Mouse (Mus musculus) intestine, postnatal 0 days (tissue): ENCODE measurements around the gene Gm17622. TPM values are rescaled to one million over a fixed set of nuclear protein-coding genes. Genes with fewer than 3 reads are reported as not detected.

ENCODE experiments used
- ATAC-seq: fragments of 200-750 bp; cut with Nextera tagmentation; 2 replicates; pipeline ENCODE4 v1.8.0; 2017; ENCODE audit warnings: mild to moderate bottlenecking, moderate TSS enrichment, moderate library complexity
- H3K27ac ChIP-seq: fragments of 300-500 bp; sonication (generic); 2 replicates; pipeline ENCODE4 v1.5.1; 2014; ENCODE audit warnings: mild to moderate bottlenecking, low read depth, low read length, moderate library complexity
- H3K27me3 ChIP-seq: fragments of 300-500 bp; sonication (generic); replicated peaks from 2 replicates; pipeline ENCODE4 v1.6.1; 2014; ENCODE audit warnings: low read length, mixed read lengths; ENCODE audit not compliant: control insufficient read depth, insufficient read depth
- H3K36me3 ChIP-seq: fragments of 300-500 bp; sonication (generic); 2 replicates; pipeline ENCODE4 v1.6.1; 2014; ENCODE audit warnings: mild to moderate bottlenecking, moderate library complexity; ENCODE audit not compliant: control insufficient read depth, insufficient read depth
- H3K4me1 ChIP-seq: fragments of 300-500 bp; sonication (generic); replicated peaks from 2 replicates; pipeline ENCODE4 v1.6.1; 2014; ENCODE audit warnings: antibody characterized with exemption, low read length, mixed read lengths; ENCODE audit not compliant: control insufficient read depth, insufficient read depth
- H3K4me2 ChIP-seq: fragments of 300-500 bp; sonication (generic); replicated peaks from 2 replicates; pipeline ENCODE4 v1.6.1; 2014; ENCODE audit warnings: low read depth, mild to moderate bottlenecking, moderate library complexity
- H3K4me3 ChIP-seq: fragments of 300-500 bp; sonication (generic); 2 replicates; pipeline ENCODE4 v1.5.1; 2014; ENCODE audit warnings: low read depth, low read length
- H3K9ac ChIP-seq: fragments of 300-500 bp; sonication (generic); 2 replicates; pipeline ENCODE4 v1.6.1; 2014; ENCODE audit warnings: mild to moderate bottlenecking, low read depth, low read length
- H3K9me3 ChIP-seq: fragments of 300-500 bp; sonication (generic); 2 replicates; pipeline ENCODE4 v1.6.1; 2016; ENCODE audit warnings: mixed run types; ENCODE audit not compliant: control insufficient read depth
- CTCF ChIP-seq: sonication (generic); IDR thresholded peaks from 2 replicates; pipeline ENCODE4 v1.5.1; 2016; ENCODE audit warnings: low read depth, mild to moderate bottlenecking, control low read depth, antibody characterized with exemption, moderate library complexity
- WGBS: fragments of 180-500 bp; shearing (Covaris S2); extraction: QIAGEN DNeasy Blood & Tissue Kit; methylation state at CpG from one replicate; pipeline ENCODE4 v1.1.7; 2014; 5-methylcytosine and 5-hydroxymethylcytosine counted together
- polyA plus RNA-seq: library from polyadenylated mRNA; unstranded; fragments of >200 nt; fragmentation: Nextera tagmentation; extraction: Ambion mirVana; gene quantifications from 2 replicates; pipeline ENCODE4 v1.2.1, GENCODE M21; 2015

The Gm17622 gene
- polyA plus RNA-seq, 1 experiment from 2014 or later: not detected

DNA sequence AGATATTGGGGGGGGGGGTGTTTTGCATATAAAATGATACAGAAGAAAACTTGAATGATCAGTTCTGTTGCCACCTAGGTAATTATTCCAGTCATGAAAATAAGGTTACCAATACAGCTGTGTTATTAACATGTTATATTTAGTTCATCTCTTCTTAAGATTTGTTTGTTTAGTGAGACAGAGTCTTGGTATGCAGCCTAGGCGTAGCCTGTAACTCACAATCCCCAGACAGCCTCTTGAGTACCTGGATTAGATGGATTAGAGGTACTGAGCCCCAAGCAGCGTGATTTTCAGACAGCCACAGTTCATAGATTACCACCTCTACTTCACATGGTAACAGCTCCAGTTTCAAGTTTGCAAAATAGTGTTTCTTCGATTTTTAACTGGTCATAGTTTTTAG is 47.6 kb downstream of the Gm17622 start:
- Histone ChIP-seq H3K27me3 (no peaks in the 10 kb centered on the region), H3K4me3 (no peak overlapping the region), H3K9me3 (no peaks in the 10 kb centered on the region), H3K4me1 (no peaks in the 10 kb centered on the region), H3K4me2 (no peak overlapping the region), H3K36me3 (no peaks in the 10 kb centered on the region), H3K9ac (no peak overlapping the region), H3K27ac (no peak overlapping the region)
- TF ChIP-seq CTCF: no peak
- ATAC-seq: no peak
- WGBS: 69% methylated on average over 3 of the region's 3 CpGs

Other genes starting within 250 kb of the Gm17622 start
- 4.6 and 5.6 TPM in 2 replicates for gene Poc5, start 102.4 kb upstream of the Gm17622 start, polyA plus RNA-seq
- gene Ankdd1b, start 19.5 kb upstream of the Gm17622 start, polyA plus RNA-seq: 0.14 and 0.25 TPM in 2 replicates
- 2.1 and 2.2 TPM in 2 replicates for gene Polk, start 51.8 kb downstream of the Gm17622 start, polyA plus RNA-seq
- gene Col4a3bp, start 51.9 kb downstream of the Gm17622 start, polyA plus RNA-seq: 6.8 and 8.0 TPM in 2 replicates
- 23.2 and 24.4 TPM in 2 replicates for gene Hmgcr, start 180.2 kb downstream of the Gm17622 start, polyA plus RNA-seq